Mouse (Mus musculus) embryonic facial prominence, embryonic 12.5 days (tissue): ENCODE results near the gene H2-DMa. TPM values are rescaled to one million over a fixed set of nuclear protein-coding genes. Genes with fewer than 3 reads are reported as not detected.
"Not testable (repeated sequence)": the region's sequence is repeated elsewhere in the genome, so short reads cannot be mapped to it uniquely, and the experiment has no call there.

Experiments
- ATAC-seq: fragments of 200-750 bp; cut with Nextera tagmentation; 2 replicates; pipeline ENCODE4 v1.8.0; 2017; ENCODE audit not compliant: insufficient number of reproducible peaks, insufficient read depth, low FRiP score, low TSS enrichment
- H3K27ac ChIP-seq: fragments of 300-500 bp; sonication (generic); 2 replicates; pipeline ENCODE4 v1.5.1; 2016; ENCODE audit warnings: mild to moderate bottlenecking
- H3K27me3 ChIP-seq: fragments of 300-500 bp; sonication (generic); 2 replicates; pipeline ENCODE4 v1.6.1; 2016; ENCODE audit warnings: mild to moderate bottlenecking, moderate library complexity
- H3K36me3 ChIP-seq: fragments of 300-500 bp; sonication (generic); 2 replicates; pipeline ENCODE4 v1.6.1; 2016; ENCODE audit warnings: mild to moderate bottlenecking
- H3K4me1 ChIP-seq: fragments of 300-500 bp; sonication (generic); 2 replicates; pipeline ENCODE4 v1.6.1; 2016
- H3K4me2 ChIP-seq: fragments of 300-500 bp; sonication (generic); replicated peaks from 2 replicates; pipeline ENCODE4 v1.6.1; 2016; ENCODE audit warnings: mild to moderate bottlenecking, moderate library complexity
- H3K4me3 ChIP-seq: fragments of 300-500 bp; sonication (generic); 2 replicates; pipeline ENCODE4 v1.5.1; 2016; ENCODE audit warnings: mild to moderate bottlenecking
- H3K9ac ChIP-seq: fragments of 300-500 bp; sonication (generic); 2 replicates; pipeline ENCODE4 v1.6.1; 2016; ENCODE audit warnings: mild to moderate bottlenecking, moderate library complexity
- H3K9me3 ChIP-seq: fragments of 300-500 bp; sonication (generic); 2 replicates; pipeline ENCODE4 v1.6.1; 2016; ENCODE audit warnings: mild to moderate bottlenecking, moderate library complexity
- WGBS: fragments of 180-500 bp; shearing (Covaris S2); methylation state at CpG from one replicate; pipeline ENCODE4 v1.1.7; 2016; 5-methylcytosine and 5-hydroxymethylcytosine counted together
- polyA plus RNA-seq: library from polyadenylated mRNA; unstranded; fragments of >200 nt; fragmentation: Nextera tagmentation; extraction: Ambion mirVana; gene quantifications from 2 replicates; pipeline ENCODE4 v1.2.1, GENCODE M21; 2016

H2-DMa gene
- polyA plus RNA-seq, 1 experiment from 2014 or later, result 12.3 TPM

DNA sequence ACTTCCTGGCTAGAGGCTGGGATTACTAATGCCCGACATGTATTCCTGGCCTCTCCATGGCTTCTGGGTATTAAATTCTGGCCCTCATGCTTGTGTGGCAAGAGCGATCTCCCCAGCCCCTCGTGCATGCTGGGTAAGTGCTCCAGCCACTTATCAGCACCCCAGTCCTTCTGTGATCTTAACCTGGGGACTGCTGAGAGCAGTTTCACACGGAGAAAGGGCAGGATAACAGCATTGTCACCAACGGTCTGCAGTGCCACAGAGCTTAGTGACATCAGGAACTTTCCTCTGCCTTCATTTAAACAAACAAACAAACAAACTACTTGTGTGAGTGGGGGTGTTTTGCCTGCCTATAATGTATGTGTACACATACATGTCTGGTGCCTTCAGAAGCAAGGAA, 20.9 kb downstream of the H2-DMa start:
- no peak overlapping the region for H3K9ac ChIP-seq
- no peaks in the 10 kb centered on the region for H3K36me3 ChIP-seq
- H3K4me1 ChIP-seq, result peaks cover 20% of the 10 kb centered on the region
- WGBS, result 11% methylated on average over 5 of the region's 5 CpGs
- no peak for ATAC-seq
- no peaks in the 10 kb centered on the region for H3K9me3 ChIP-seq
- no peak overlapping the region for H3K4me3 ChIP-seq
- H3K27ac ChIP-seq, result no peak overlapping the region
- peaks cover 47% of the 10 kb centered on the region for H3K27me3 ChIP-seq
- peak overlapping the region; percentile 66; the same call in 1 of the 2 replicates for H3K4me2 ChIP-seq

DNA sequence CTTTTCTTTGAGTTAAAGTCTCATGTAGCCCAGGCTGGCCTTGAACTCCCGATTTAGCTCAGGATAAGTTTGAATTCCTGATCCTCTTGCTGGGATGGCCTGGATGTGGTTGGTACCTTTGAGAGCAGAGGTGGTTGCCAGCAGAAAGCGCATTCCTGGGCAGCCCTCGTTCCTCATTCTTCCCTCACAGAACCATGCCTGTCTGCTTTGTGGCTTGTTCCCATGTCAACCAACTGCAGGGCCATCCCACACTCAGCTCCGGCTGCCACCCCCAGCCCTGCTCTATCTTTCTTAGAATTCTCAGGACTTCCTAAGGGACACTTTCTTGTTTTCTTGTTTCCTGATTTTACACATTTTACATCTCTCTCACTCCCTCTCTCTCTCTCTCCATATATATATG, 22.1 kb downstream of the H2-DMa start:
- H3K4me1 ChIP-seq, result peaks cover 20% of the 10 kb centered on the region
- H3K4me3 ChIP-seq, result no peak overlapping the region
- H3K27me3 ChIP-seq, result peaks cover 42% of the 10 kb centered on the region
- no peak for ATAC-seq
- H3K9me3 ChIP-seq, result no peaks in the 10 kb centered on the region
- WGBS, result 61% methylated on average over 4 of the region's 4 CpGs
- no peak overlapping the region for H3K9ac ChIP-seq
- no peak overlapping the region for H3K4me2 ChIP-seq
- H3K27ac ChIP-seq, result no peak overlapping the region
- H3K36me3 ChIP-seq, result no peaks in the 10 kb centered on the region

DNA sequence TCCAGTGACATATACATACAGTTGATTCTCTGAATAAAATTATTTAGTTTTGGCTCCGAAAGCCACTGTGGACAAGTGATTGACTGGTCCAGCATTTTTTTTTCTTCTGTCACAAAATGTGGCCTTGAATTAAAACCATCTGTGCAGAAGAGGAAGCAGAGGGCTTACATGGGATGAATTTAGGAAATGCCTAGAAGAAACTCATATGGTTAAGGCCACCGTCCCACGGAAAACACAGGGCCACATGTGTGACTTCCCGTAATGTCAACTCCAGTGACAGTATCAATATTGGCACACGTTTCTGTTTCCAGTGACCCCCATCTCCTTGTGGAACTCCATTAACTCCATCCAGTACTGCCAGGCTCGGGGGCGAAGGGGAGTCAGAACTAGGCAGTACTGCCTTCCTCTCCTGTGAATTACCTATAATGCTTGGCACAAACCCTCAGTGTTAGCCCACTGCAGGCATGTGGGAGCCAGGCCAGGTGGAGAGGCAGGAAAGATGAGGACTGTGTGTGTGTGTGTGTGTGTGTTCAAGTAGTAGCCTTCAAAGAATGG, 23.2 kb downstream of the H2-DMa start:
- WGBS, result 49% methylated on average over 7 of the region's 7 CpGs
- Histone ChIP-seq H3K9ac (no peak overlapping the region), H3K27me3 (peaks cover 34% of the 10 kb centered on the region), H3K4me1 (peaks cover 20% of the 10 kb centered on the region), H3K27ac (no peak overlapping the region), H3K9me3 (no peaks in the 10 kb centered on the region), H3K4me2 (no peak overlapping the region), H3K36me3 (no peaks in the 10 kb centered on the region), H3K4me3 (no peak overlapping the region)
- ATAC-seq, result no peak

DNA sequence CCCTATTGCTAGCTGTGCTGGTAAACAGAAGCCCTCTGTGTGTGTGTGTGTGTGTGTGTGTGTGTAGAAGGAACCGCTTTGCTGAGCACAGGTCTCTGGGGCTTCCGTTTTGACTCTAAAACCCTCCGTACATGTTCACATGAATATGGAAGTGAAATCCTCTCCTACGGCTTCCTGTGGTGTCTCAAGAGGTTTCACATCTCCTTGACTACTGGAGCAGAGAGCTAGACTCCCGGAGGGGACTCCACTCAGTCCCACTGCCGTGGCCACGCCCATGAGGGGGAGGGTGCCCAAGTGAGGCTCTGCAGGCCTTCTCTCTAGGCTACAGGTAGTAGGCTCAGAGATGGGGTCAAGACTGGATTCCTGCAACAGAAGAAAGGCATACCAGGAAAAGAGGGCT, 23.7 kb downstream of the H2-DMa start, which contains the start of gene H2-DMb2:
H2-DMb2 (plus strand) TSS at position 275 of the 400 bp plus-strand sequence.
- H3K9me3 ChIP-seq, result no peaks in the 10 kb centered on the region
- no peak within 1 kb of the TSS for H3K4me3 ChIP-seq
- H3K27me3 ChIP-seq, result peaks cover 29% of the 10 kb centered on the region
- no peak within 1 kb of the TSS for H3K9ac ChIP-seq
- no peak for ATAC-seq
- no peaks in the 10 kb centered on the region for H3K36me3 ChIP-seq
- WGBS, result 25% methylated on average over 7 of the region's 7 CpGs
- peaks cover 20% of the 10 kb centered on the region for H3K4me1 ChIP-seq
- no peak within 1 kb of the TSS for H3K27ac ChIP-seq
- no peak within 1 kb of the TSS for H3K4me2 ChIP-seq

DNA sequence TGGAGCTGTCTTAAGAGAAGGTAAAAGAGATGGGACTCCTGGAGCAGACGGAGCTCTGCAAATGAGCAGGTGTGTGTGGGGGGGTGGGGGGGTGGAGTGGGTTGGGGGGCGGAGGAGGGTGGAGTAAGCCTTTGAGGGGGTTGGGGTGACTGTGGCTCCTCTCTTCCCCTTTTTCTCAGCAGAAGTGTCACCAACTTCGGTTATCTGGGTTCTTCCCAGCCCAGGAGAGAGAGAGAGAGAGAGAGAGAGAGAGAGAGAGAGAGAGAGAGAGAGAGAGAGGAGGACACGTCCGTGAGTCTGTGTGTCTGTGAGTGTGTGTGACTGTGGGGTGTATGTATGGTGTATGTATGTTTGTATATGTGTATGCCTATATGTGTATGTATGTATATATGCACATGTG, 24.1 kb downstream of the H2-DMa start:
- peaks cover 25% of the 10 kb centered on the region for H3K27me3 ChIP-seq
- no peak overlapping the region for H3K4me3 ChIP-seq
- no peak overlapping the region for H3K9ac ChIP-seq
- H3K36me3 ChIP-seq, result no peaks in the 10 kb centered on the region
- WGBS, result 57% methylated on average over 4 of the region's 5 CpGs
- H3K27ac ChIP-seq, result no peak overlapping the region
- H3K9me3 ChIP-seq, result no peaks in the 10 kb centered on the region
- H3K4me2 ChIP-seq, result no peak overlapping the region
- no peak for ATAC-seq
- peaks cover 20% of the 10 kb centered on the region for H3K4me1 ChIP-seq

DNA sequence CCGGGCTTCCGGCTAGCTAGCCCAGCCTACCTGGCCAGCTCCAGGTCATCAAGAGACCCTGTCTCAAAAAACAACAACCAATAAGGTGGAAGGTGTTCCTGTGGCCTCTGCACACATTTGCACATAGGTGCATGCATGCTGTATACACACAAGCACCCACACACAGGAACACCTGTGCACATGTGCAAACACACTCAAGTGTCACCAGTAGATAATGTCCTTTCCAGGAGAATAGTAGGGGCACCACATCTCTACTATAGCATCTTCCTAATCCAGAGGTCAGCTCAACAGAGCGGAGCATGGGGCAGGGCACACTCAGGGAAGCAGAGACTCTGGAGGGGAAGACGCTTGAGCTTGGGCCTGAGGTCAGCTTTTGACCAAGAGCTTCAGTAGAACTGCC, 24.9 kb downstream of the H2-DMa start:
- H3K4me3 ChIP-seq, H3K27ac ChIP-seq, H3K4me2 ChIP-seq, ATAC-seq, H3K36me3 ChIP-seq, H3K9me3 ChIP-seq, H3K9ac ChIP-seq: not testable (repeated sequence)
- peaks cover 17% of the 10 kb centered on the region for H3K27me3 ChIP-seq
- H3K4me1 ChIP-seq, result peaks cover 20% of the 10 kb centered on the region
- 92% methylated on average over 4 of the region's 4 CpGs for WGBS

DNA sequence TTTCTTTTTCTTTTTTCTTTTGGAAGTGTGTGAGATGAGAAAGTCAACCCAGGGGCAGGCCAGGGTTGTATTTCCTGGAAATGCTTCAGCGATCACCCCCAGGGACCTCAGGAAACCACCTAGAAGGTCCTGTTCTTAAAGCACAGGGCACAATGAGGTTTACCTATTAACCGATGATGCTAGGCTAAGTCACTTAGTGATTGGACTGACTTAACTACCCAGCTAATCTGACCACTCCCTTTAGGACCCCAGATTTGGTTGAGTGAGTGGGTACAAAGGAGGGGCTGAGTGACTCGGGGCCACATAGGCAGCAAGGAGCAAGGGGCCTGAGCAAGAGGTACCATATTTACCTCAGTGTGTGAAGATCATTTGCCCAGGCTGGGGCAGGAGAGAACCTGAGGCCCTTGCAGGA, 25.6 kb downstream of the H2-DMa start:
- no peak for ATAC-seq
- H3K4me3 ChIP-seq, result no peak overlapping the region
- H3K4me2 ChIP-seq, result no peak overlapping the region
- no peak overlapping the region for H3K9ac ChIP-seq
- H3K36me3 ChIP-seq, result no peaks in the 10 kb centered on the region
- H3K27ac ChIP-seq, result no peak overlapping the region
- no peaks in the 10 kb centered on the region for H3K9me3 ChIP-seq
- H3K27me3 ChIP-seq, result peaks cover 14% of the 10 kb centered on the region
- peaks cover 15% of the 10 kb centered on the region for H3K4me1 ChIP-seq
- 72% methylated on average over 3 of the region's 3 CpGs for WGBS

DNA sequence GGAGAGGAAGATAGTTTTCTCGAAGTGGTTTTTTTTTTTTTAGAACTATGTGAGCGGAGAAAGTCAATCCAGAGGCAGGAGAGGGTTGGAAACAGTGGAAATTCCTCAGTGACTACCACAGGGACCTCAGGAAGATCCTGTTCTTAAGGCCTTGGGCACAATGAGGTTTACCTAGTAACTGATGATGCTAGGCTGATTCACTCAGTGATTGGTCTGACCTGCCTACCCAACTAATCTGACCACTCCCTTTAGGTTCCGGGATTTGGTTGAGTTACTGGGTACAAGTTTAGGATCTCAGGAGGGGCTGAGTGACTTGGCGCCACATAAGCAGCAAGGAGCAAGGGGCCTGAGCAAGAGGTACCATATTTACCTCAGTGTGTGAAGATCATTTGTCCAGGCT, 33.6 kb downstream of the H2-DMa start, which contains the start of gene H2-DMb1:
H2-DMb1 (plus strand) TSS at position 150 of the 400 bp plus-strand sequence.
- Histone ChIP-seq H3K36me3 (no peaks in the 10 kb centered on the region), H3K27ac (no peak within 1 kb of the TSS), H3K27me3 (no peaks in the 10 kb centered on the region; the same call in 1 of the 2 replicates), H3K9ac (no peak within 1 kb of the TSS), H3K9me3 (no peaks in the 10 kb centered on the region), H3K4me2 (no peak within 1 kb of the TSS), H3K4me1 (no peaks in the 10 kb centered on the region), H3K4me3 (no peak within 1 kb of the TSS)
- ATAC-seq, result no peak
- WGBS, result 58% methylated on average over 4 of the region's 4 CpGs

DNA sequence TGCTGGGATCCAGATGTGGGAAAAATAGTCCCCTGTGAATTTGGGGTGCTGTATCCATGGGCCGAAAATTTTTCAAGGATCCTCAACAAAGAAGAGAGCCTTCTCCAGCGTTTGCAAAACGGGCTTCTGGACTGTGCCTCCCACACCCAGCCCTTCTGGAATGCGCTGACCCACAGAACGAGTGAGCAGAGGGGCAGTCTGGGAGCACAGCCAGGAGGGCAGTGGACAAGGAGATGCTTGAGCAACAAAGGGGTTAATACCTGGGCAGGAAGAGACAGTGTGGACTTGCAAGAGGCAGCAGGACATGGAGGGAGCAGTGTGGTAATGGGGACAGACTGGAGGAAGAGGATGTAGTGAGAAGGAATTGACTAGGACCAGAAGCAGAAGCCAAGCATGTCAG, 36.2 kb downstream of the H2-DMa start:
- no peak overlapping the region for H3K4me3 ChIP-seq
- no peak overlapping the region for H3K4me2 ChIP-seq
- H3K27me3 ChIP-seq, result no peaks in the 10 kb centered on the region; the same call in 1 of the 2 replicates
- H3K27ac ChIP-seq, result no peak overlapping the region
- ATAC-seq, result no peak
- no peaks in the 10 kb centered on the region for H3K4me1 ChIP-seq
- H3K9me3 ChIP-seq, result no peaks in the 10 kb centered on the region
- no peaks in the 10 kb centered on the region for H3K36me3 ChIP-seq
- no peak overlapping the region for H3K9ac ChIP-seq
- 53% methylated on average over 5 of the region's 5 CpGs for WGBS

DNA sequence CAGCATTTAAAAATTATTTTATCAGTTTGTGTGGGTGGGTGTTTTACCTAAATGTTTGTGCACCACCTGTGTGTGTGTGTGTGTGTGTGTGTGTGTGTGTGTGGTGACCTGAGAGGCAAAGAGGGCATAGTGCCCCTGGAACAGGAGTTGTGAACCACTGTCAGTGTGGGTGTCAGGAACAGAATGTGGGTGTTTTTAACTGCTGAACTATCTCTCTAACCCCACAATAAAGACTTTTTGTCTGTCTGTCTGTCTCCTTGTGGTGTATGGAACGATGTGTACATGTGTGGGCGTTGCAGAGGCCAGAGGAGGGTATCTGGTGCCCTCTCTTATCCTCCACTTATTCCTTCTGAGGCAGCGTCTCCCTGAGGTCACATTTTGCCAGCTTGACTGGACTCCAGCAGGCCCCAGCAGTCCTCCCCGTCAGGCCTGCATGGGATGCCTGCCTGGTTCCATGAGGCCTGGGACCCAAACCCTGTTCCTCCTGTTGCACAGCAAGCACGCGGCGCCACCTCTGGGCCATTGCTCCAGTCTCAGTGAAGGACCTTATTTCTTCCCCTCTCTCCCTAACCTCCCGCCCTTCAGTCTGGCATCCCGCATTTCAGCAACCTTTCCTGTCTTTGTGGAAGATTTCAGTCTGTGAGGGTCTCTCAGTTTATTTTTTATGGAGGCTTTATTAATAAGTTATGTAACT, 45.0 kb downstream of the H2-DMa start:
- H3K4me3 ChIP-seq, result no peak overlapping the region
- no peaks in the 10 kb centered on the region for H3K27me3 ChIP-seq
- WGBS, result 35% methylated on average over 9 of the region's 9 CpGs
- no peak for ATAC-seq
- no peak overlapping the region for H3K4me2 ChIP-seq
- H3K9me3 ChIP-seq, result no peaks in the 10 kb centered on the region
- no peak overlapping the region for H3K9ac ChIP-seq
- no peaks in the 10 kb centered on the region for H3K36me3 ChIP-seq
- H3K27ac ChIP-seq, result no peak overlapping the region
- no peaks in the 10 kb centered on the region for H3K4me1 ChIP-seq

DNA sequence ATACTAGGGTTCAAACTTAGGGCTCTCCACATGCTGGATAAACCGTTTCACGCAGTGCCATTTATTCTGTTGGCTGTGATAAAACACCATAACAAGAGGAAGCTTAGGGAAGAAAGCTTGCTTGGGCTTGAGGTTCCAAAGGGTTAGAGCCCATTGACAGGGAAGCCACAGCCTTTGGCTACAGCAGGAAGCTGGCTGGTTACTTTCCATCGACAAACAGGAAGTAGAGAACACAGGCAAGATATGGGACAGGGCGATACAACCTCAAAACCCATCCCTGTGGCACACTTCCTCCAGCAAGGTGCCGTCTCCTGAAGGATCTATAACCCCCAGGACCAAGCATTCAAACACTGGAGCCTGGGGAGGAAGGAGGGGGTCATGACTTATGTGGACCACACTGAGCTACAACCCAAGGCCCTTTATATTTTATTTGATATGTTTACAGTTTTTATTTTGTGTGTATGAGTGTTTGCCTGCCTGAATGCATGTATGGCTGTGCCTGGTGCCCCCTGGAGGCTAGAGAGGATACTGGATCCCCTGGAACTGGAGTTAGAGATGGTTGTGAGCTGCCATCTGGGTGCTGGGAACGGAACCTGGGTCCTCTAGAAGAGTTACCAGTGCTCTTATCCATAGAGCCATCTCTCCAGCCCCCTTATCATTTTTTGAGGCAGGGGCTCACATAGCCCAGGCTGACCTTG, 45.8 kb downstream of the H2-DMa start:
- H3K4me3 ChIP-seq, result no peak overlapping the region
- H3K4me1 ChIP-seq, result no peaks in the 10 kb centered on the region
- no peak overlapping the region for H3K9ac ChIP-seq
- H3K27ac ChIP-seq, result no peak overlapping the region
- no peak overlapping the region for H3K4me2 ChIP-seq
- no peak for ATAC-seq
- 87% methylated on average over 6 of the region's 6 CpGs for WGBS
- no peaks in the 10 kb centered on the region for H3K36me3 ChIP-seq
- no peaks in the 10 kb centered on the region for H3K27me3 ChIP-seq
- H3K9me3 ChIP-seq, result no peaks in the 10 kb centered on the region

DNA sequence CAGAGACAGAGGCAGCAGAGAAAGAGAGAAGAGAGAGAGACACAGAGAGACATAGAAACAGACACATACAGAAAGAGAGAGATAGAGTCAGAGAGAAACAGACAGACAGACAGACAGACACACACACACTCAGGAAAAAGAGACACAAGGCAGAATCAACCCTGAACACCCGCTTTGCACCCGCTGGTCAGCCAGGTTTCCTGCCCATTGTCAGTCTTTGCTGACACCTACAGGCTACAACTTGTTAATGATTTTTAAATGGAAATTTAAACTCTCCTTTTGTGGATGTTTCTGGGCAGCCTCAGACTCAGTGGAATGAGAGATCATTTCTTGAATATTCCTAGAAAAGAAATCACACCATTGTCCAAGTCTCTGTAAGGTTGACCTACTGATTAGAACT, 49.9 kb downstream of the H2-DMa start:
- H3K4me3 ChIP-seq, result no peak overlapping the region
- no peaks in the 10 kb centered on the region for H3K27me3 ChIP-seq
- no peak overlapping the region for H3K27ac ChIP-seq
- H3K9ac ChIP-seq, result no peak overlapping the region
- H3K36me3 ChIP-seq, result no peaks in the 10 kb centered on the region
- H3K4me1 ChIP-seq, result no peaks in the 10 kb centered on the region
- 0 out of 2 replicates have a peak, but pooled peaks cover 3% of the 10 kb centered on the region for H3K9me3 ChIP-seq
- no peak for ATAC-seq
- WGBS, result 3% methylated on average over 2 of the region's 2 CpGs
- no peak overlapping the region for H3K4me2 ChIP-seq
